ENCODE assay signal across 8 mouse cellular contexts in genomic region chr5:108628891-108629633, GRCm38 (mm10). TPM values are rescaled to one million over a fixed set of nuclear protein-coding genes. Genes with fewer than 3 reads are reported as not detected.
DNase-seq lines count a peak whose midpoint lies in the region; ATAC-seq and TF ChIP-seq lines count a peak whose summit lies in the region.

No protein-coding gene starts in this region.

- peak overlapping the region; percentile 73 for H3K27ac ChIP-seq in neural tube, embryonic 11.5 days (ENCODE audit: low read depth, low read length)
- peak overlapping the region; percentile 93 for H3K27ac ChIP-seq in bone marrow, adult 2 months (ENCODE audit: control insufficient read depth, insufficient read depth, low read depth, low read length, poor library complexity)
- peak overlapping the region; percentile 97 for H3K27ac ChIP-seq in hindbrain, embryonic 10.5 days

- TF ChIP-seq CTCF in bone marrow, adult 2 months (IDR thresholded peaks at IDR 0.05; ENCODE audit: control insufficient read depth, insufficient read depth, low read length), result no peak

- intact Hi-C loops in left cerebral cortex, postnatal 25 days (cut with DNase I), result no loop called here

- ATAC-seq in neural tube, embryonic 11.5 days (ENCODE audit: insufficient read depth, low FRiP score, low TSS enrichment), result peak; percentile 88
- peak; percentile 45 for ATAC-seq in megakaryocyte progenitor cell, adult 5-6 weeks (replicated peaks; ENCODE audit: poor library complexity)

- H3K27me3 ChIP-seq in neural tube, embryonic 11.5 days (ENCODE audit: control insufficient read depth, insufficient read depth, low read length), result no peaks in the 10 kb centered on the region
- no peaks in the 10 kb centered on the region for H3K27me3 ChIP-seq in hindbrain, embryonic 10.5 days (ENCODE audit: insufficient read depth, poor library complexity, severe bottlenecking)

- peak overlapping the region; percentile 63 for H3K4me3 ChIP-seq in neural tube, embryonic 11.5 days (ENCODE audit: low read depth, low read length)
- peak overlapping the region; percentile 93 for H3K4me3 ChIP-seq in bone marrow, adult 2 months (replicated peaks; ENCODE audit: control insufficient read depth, low read depth, low read length)
- H3K4me3 ChIP-seq in hindbrain, embryonic 10.5 days, result peak overlapping the region; percentile 95

- DNase-seq in neural tube, embryonic 11.5 days (ENCODE audit: low spot score), result no peak
- DNase-seq in neural tube, embryonic 10.5 days (ENCODE audit: extremely low spot score, low spot score), result no peak
- DNase-seq in hindbrain, embryonic 10.5 days (ENCODE audit: low spot score), result no peak
- DNase-seq in Muller cell, postnatal 12 days (ENCODE audit: inconsistent ontology term), result no peak
- no peak for DNase-seq in left cerebral cortex, postnatal 25 days (ENCODE audit: low spot score in 2 of 2)
- DNase-seq in cerebellum, adult 11 months, result no peak

- no peaks in the 10 kb centered on the region for H3K36me3 ChIP-seq in neural tube, embryonic 11.5 days (ENCODE audit: control insufficient read depth, insufficient read depth, low read length)
- peaks cover 7% of the 10 kb centered on the region for H3K36me3 ChIP-seq in hindbrain, embryonic 10.5 days

- H3K9me3 ChIP-seq in neural tube, embryonic 11.5 days (ENCODE audit: control insufficient read depth, low read length), result no peaks in the 10 kb centered on the region
- H3K9me3 ChIP-seq in hindbrain, embryonic 10.5 days, result no peaks in the 10 kb centered on the region

- peak overlapping the region; percentile 85 for H3K9ac ChIP-seq in neural tube, embryonic 11.5 days (ENCODE audit: low read length)

- H3K4me2 ChIP-seq in neural tube, embryonic 11.5 days (ENCODE audit: low read depth), result peak overlapping the region; percentile 79

- WGBS in neural tube, embryonic 11.5 days, result 2% methylated on average over 32 of the region's 32 CpGs
- WGBS in bone marrow, adult 2 months, result under 1% methylated on average over 32 of the region's 32 CpGs
- WGBS in hindbrain, embryonic 10.5 days, result 2% methylated on average over 32 of the region's 32 CpGs

- TF ChIP-seq POLR2A in bone marrow, adult 2 months (IDR thresholded peaks at IDR 0.05; ENCODE audit: borderline replicate concordance, control insufficient read depth, low read depth, low read length), result no peak

- peaks cover 6% of the 10 kb centered on the region; the same call in 1 of the 2 replicates for H3K4me1 ChIP-seq in neural tube, embryonic 11.5 days (ENCODE audit: control insufficient read depth, insufficient read depth, low read length)
- H3K4me1 ChIP-seq in bone marrow, adult 2 months (ENCODE audit: control insufficient read depth, insufficient read depth, low read length), result peaks cover 2% of the 10 kb centered on the region
- H3K4me1 ChIP-seq in hindbrain, embryonic 10.5 days (replicated peaks), result peaks cover 22% of the 10 kb centered on the region

RNA-seq across cellular contexts. Expression of gene Gak, which starts 0.5 kb away (rescaled TPM):
- polyA plus RNA-seq in neural tube, embryonic 11.5 days (2014; fragmentation: Nextera tagmentation; extraction: Ambion mirVana), result 53.4 and 53.5 TPM in 2 replicates
- polyA plus RNA-seq in bone marrow, adult 2 months (2011; ENCODE audit: insufficient read depth, insufficient read length, low replicate concordance, missing spikeins), result 36.4 and 52.3 TPM in 2 replicates
- polyA plus RNA-seq in hindbrain, embryonic 10.5 days (2016; fragmentation: Nextera tagmentation; extraction: Ambion mirVana), result 58.0 and 60.9 TPM in 2 replicates
- total RNA-seq in megakaryocyte progenitor cell, adult 5-6 weeks (2015), result 69.6 and 74.6 TPM in 2 replicates
- total RNA-seq in megakaryocyte progenitor cell, adult 5-6 weeks (2017), result 89.9 and 120 TPM in 2 replicates
- total RNA-seq in left cerebral cortex, postnatal 25 days (2021), result 10 to 100 TPM; 98.6 to 99.1 TPM

RNA-seq across cellular contexts. Expression of gene Tmem175, which starts 0.5 kb away (rescaled TPM):
- polyA plus RNA-seq in neural tube, embryonic 11.5 days (2014; fragmentation: Nextera tagmentation; extraction: Ambion mirVana), result 17.7 and 20.7 TPM in 2 replicates
- 2.7 and 7.2 TPM in 2 replicates for polyA plus RNA-seq in bone marrow, adult 2 months (2011; ENCODE audit: insufficient read depth, insufficient read length, low replicate concordance, missing spikeins)
- polyA plus RNA-seq in hindbrain, embryonic 10.5 days (2016; fragmentation: Nextera tagmentation; extraction: Ambion mirVana), result 17.3 and 19.2 TPM in 2 replicates
- 22.9 and 28.7 TPM in 2 replicates for total RNA-seq in megakaryocyte progenitor cell, adult 5-6 weeks (2015)
- total RNA-seq in megakaryocyte progenitor cell, adult 5-6 weeks (2017), result 13.4 and 13.8 TPM in 2 replicates
- total RNA-seq in left cerebral cortex, postnatal 25 days (2021), result 10 to 100 TPM; 37.4 to 42.1 TPM

RNA-seq across cellular contexts. Expression of gene Idua, which starts 31.1 kb away (rescaled TPM):
- polyA plus RNA-seq in neural tube, embryonic 11.5 days (2014; fragmentation: Nextera tagmentation; extraction: Ambion mirVana), result 7.1 and 8.2 TPM in 2 replicates
- polyA plus RNA-seq in bone marrow, adult 2 months (2011; ENCODE audit: insufficient read depth, insufficient read length, low replicate concordance, missing spikeins), result 4.4 and 12.4 TPM in 2 replicates
- 12.0 and 12.8 TPM in 2 replicates for polyA plus RNA-seq in hindbrain, embryonic 10.5 days (2016; fragmentation: Nextera tagmentation; extraction: Ambion mirVana)
- total RNA-seq in megakaryocyte progenitor cell, adult 5-6 weeks (2015), result 15.6 and 18.5 TPM in 2 replicates
- total RNA-seq in megakaryocyte progenitor cell, adult 5-6 weeks (2017), result 3.1 and 7.3 TPM in 2 replicates
- total RNA-seq in left cerebral cortex, postnatal 25 days (2021), result 10 to 100 TPM; 11.4 to 15.0 TPM

RNA-seq across cellular contexts. Expression of gene Dgkq, which starts 40.4 kb away (rescaled TPM):
- polyA plus RNA-seq in neural tube, embryonic 11.5 days (2014; fragmentation: Nextera tagmentation; extraction: Ambion mirVana), result 11.6 and 12.1 TPM in 2 replicates
- 4.4 and 16.4 TPM in 2 replicates for polyA plus RNA-seq in bone marrow, adult 2 months (2011; ENCODE audit: insufficient read depth, insufficient read length, low replicate concordance, missing spikeins)
- 11.1 and 15.1 TPM in 2 replicates for polyA plus RNA-seq in hindbrain, embryonic 10.5 days (2016; fragmentation: Nextera tagmentation; extraction: Ambion mirVana)
- 4.2 and 4.8 TPM in 2 replicates for total RNA-seq in megakaryocyte progenitor cell, adult 5-6 weeks (2015)
- 4.2 and 8.2 TPM in 2 replicates for total RNA-seq in megakaryocyte progenitor cell, adult 5-6 weeks (2017)
- total RNA-seq in left cerebral cortex, postnatal 25 days (2021), result 10 to 100 TPM; 46.9 to 57.7 TPM

RNA-seq across cellular contexts. Expression of gene Slc26a1, which starts 46.3 kb away (rescaled TPM):
- polyA plus RNA-seq in neural tube, embryonic 11.5 days (2014; fragmentation: Nextera tagmentation; extraction: Ambion mirVana), result 0.96 and 0.97 TPM in 2 replicates
- 1.8 and 2.2 TPM in 2 replicates for polyA plus RNA-seq in bone marrow, adult 2 months (2011; ENCODE audit: insufficient read depth, insufficient read length, low replicate concordance, missing spikeins)
- 0.57 and 0.99 TPM in 2 replicates for polyA plus RNA-seq in hindbrain, embryonic 10.5 days (2016; fragmentation: Nextera tagmentation; extraction: Ambion mirVana)
- total RNA-seq in megakaryocyte progenitor cell, adult 5-6 weeks (2015), result 2.0 and 2.1 TPM in 2 replicates
- 0.75 and 1.5 TPM in 2 replicates for total RNA-seq in megakaryocyte progenitor cell, adult 5-6 weeks (2017)
- total RNA-seq in left cerebral cortex, postnatal 25 days (2021), result 1 to 10 TPM; 1.3 to 1.5 TPM
